Mouse (Mus musculus): ENCODE results near the gene Ncaph. TPM values are rescaled to one million over a fixed set of nuclear protein-coding genes. Genes with fewer than 3 reads are reported as not detected.

Ncaph gene
- polyA plus RNA-seq (2015; fragmentation: Illumina TruSeq; extraction: RNeasy Lipid Tissue Mini Kit (QIAGEN cat#74804); ENCODE audit: insufficient read depth, low replicate concordance) = 13.5 TPM

GRCm38 (mm10) chr2:127133621-127134461 lies at the start of gene Ncaph:
Ncaph (minus strand) TSS chr2:127133954.

GRCm38 (mm10) chr2:127143158-127144063 lies 9.7 kb upstream of the Ncaph start, which contains the start of gene Itpripl1:
Itpripl1 (minus strand) TSS chr2:127143442.

GRCm38 (mm10) chr2:127070435-127070841 lies 63.3 kb downstream of the Ncaph start, which contains the start of gene Blvra:
Blvra (plus strand) TSS chr2:127070665.

Other genes with a start within 250 kb of the Ncaph start
- gene Sppl2a, start 200.7 kb downstream of the Ncaph start, polyA plus RNA-seq (2015; fragmentation: Illumina TruSeq; extraction: RNeasy Lipid Tissue Mini Kit (QIAGEN cat#74804); ENCODE audit: insufficient read depth, low replicate concordance) = 96.5 TPM
- 25.6 TPM for gene Ap4e1, start 125.2 kb downstream of the Ncaph start, polyA plus RNA-seq (2015; fragmentation: Illumina TruSeq; extraction: RNeasy Lipid Tissue Mini Kit (QIAGEN cat#74804); ENCODE audit: insufficient read depth, low replicate concordance)
- 63.3 TPM for gene Blvra, start 63.3 kb downstream of the Ncaph start, polyA plus RNA-seq (2015; fragmentation: Illumina TruSeq; extraction: RNeasy Lipid Tissue Mini Kit (QIAGEN cat#74804); ENCODE audit: insufficient read depth, low replicate concordance)
- gene Itpripl1, start 9.5 kb upstream of the Ncaph start, polyA plus RNA-seq (2015; fragmentation: Illumina TruSeq; extraction: RNeasy Lipid Tissue Mini Kit (QIAGEN cat#74804); ENCODE audit: insufficient read depth, low replicate concordance) = 18.3 TPM
- gene 1810024B03Rik, start 74.3 kb upstream of the Ncaph start, polyA plus RNA-seq (2015; fragmentation: Illumina TruSeq; extraction: RNeasy Lipid Tissue Mini Kit (QIAGEN cat#74804); ENCODE audit: insufficient read depth, low replicate concordance) = 1.9 TPM
- gene Snrnp200, start 74.4 kb upstream of the Ncaph start, polyA plus RNA-seq (2015; fragmentation: Illumina TruSeq; extraction: RNeasy Lipid Tissue Mini Kit (QIAGEN cat#74804); ENCODE audit: insufficient read depth, low replicate concordance) = 80.2 TPM
- 31.3 TPM for gene Ciao1, start 113.9 kb upstream of the Ncaph start, polyA plus RNA-seq (2015; fragmentation: Illumina TruSeq; extraction: RNeasy Lipid Tissue Mini Kit (QIAGEN cat#74804); ENCODE audit: insufficient read depth, low replicate concordance)
- 71.3 TPM for gene Tmem127, start 114.0 kb upstream of the Ncaph start, polyA plus RNA-seq (2015; fragmentation: Illumina TruSeq; extraction: RNeasy Lipid Tissue Mini Kit (QIAGEN cat#74804); ENCODE audit: insufficient read depth, low replicate concordance)
- gene Stard7, start 136.3 kb upstream of the Ncaph start, polyA plus RNA-seq (2015; fragmentation: Illumina TruSeq; extraction: RNeasy Lipid Tissue Mini Kit (QIAGEN cat#74804); ENCODE audit: insufficient read depth, low replicate concordance) = 131 TPM
- 67.0 TPM for gene Dusp2, start 202.2 kb upstream of the Ncaph start, polyA plus RNA-seq (2015; fragmentation: Illumina TruSeq; extraction: RNeasy Lipid Tissue Mini Kit (QIAGEN cat#74804); ENCODE audit: insufficient read depth, low replicate concordance)
- gene Astl, start 204.7 kb upstream of the Ncaph start, polyA plus RNA-seq (2015; fragmentation: Illumina TruSeq; extraction: RNeasy Lipid Tissue Mini Kit (QIAGEN cat#74804); ENCODE audit: insufficient read depth, low replicate concordance) = 0.17 TPM
- 0.51 TPM for gene Adra2b, start 229.3 kb upstream of the Ncaph start, polyA plus RNA-seq (2015; fragmentation: Illumina TruSeq; extraction: RNeasy Lipid Tissue Mini Kit (QIAGEN cat#74804); ENCODE audit: insufficient read depth, low replicate concordance)